Mouse (Mus musculus) limb, embryonic 13.5 days (tissue): ENCODE data around the gene Krt79. TPM values are rescaled to one million over a fixed set of nuclear protein-coding genes. Genes with fewer than 3 reads are reported as not detected.

Source experiments
- ATAC-seq: fragments of 200-750 bp; cut with Nextera tagmentation; 2 replicates; pipeline ENCODE4 v1.8.0; 2017; ENCODE audit warnings: low read depth, moderate number of reproducible peaks, moderate TSS enrichment; ENCODE audit not compliant: low FRiP score
- H3K27ac ChIP-seq: fragments of 300-500 bp; sonication (generic); 2 replicates; pipeline ENCODE4 v1.5.1; 2015; ENCODE audit warnings: inconsistent platforms, mild to moderate bottlenecking, moderate library complexity
- H3K27me3 ChIP-seq: fragments of 300-500 bp; sonication (generic); 2 replicates; pipeline ENCODE4 v1.6.1; 2015; ENCODE audit warnings: mild to moderate bottlenecking, inconsistent platforms
- H3K36me3 ChIP-seq: fragments of 300-500 bp; sonication (generic); 2 replicates; pipeline ENCODE4 v1.6.1; 2015; ENCODE audit warnings: inconsistent platforms, mild to moderate bottlenecking, moderate library complexity
- H3K4me1 ChIP-seq: fragments of 300-500 bp; sonication (generic); 2 replicates; pipeline ENCODE4 v1.6.1; 2015; ENCODE audit warnings: inconsistent platforms
- H3K4me2 ChIP-seq: fragments of 300-500 bp; sonication (generic); replicated peaks from 2 replicates; pipeline ENCODE4 v1.6.1; 2015; ENCODE audit warnings: inconsistent platforms, mild to moderate bottlenecking, moderate library complexity
- H3K4me3 ChIP-seq: fragments of 300-500 bp; sonication (generic); 2 replicates; pipeline ENCODE4 v1.5.1; 2015; ENCODE audit warnings: moderate library complexity, mild to moderate bottlenecking, inconsistent platforms
- H3K9ac ChIP-seq: fragments of 300-500 bp; sonication (generic); 2 replicates; pipeline ENCODE4 v1.6.1; 2015; ENCODE audit warnings: mild to moderate bottlenecking, inconsistent platforms
- H3K9me3 ChIP-seq: fragments of 300-500 bp; sonication (generic); 2 replicates; pipeline ENCODE4 v1.6.1; 2016; ENCODE audit warnings: inconsistent platforms
- WGBS: fragments of 180-500 bp; shearing (Covaris S2); methylation state at CpG from one replicate; pipeline ENCODE4 v1.1.7; 2015; 5-methylcytosine and 5-hydroxymethylcytosine counted together
- polyA plus RNA-seq: library from polyadenylated mRNA; unstranded; fragments of >200 nt; fragmentation: Nextera tagmentation; extraction: Ambion mirVana; gene quantifications from 2 replicates; pipeline ENCODE4 v1.2.1, GENCODE M21; 2015

Krt79 gene
- 0.15 and 0.20 TPM in 2 replicates for polyA plus RNA-seq

DNA sequence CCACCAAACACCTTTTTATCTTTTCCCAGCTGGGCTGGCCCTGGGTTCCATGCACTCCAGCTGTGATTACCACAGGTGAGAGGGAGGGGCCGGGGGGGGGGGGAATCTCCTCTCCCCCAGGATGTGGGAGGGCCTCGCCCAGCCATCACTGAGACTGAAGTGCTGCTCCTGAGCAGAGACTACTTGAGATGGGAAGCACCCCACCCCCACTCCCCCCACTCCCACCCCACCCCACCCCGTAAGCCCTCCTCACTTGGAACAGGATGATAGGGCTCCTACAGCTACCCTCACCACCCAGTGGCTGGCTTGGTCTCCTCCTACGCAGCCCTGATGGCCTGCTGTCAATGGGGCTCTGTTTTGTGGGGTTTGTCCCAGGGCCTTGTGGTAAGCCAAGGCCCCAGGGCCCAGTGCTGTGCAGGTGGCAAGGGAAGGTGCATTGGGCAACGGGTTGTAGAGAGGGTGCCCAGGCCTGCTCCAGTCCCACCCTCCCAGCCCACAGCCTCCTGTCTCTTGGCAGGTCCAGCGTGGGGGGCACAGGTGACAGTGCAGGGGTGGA is at the start of gene Krt79:
Krt79 (minus strand) TSS at position 51 of the 556 bp plus-strand sequence.
- ATAC-seq: no peak
- no peak within 1 kb of the TSS for H3K4me2 ChIP-seq
- H3K9me3 ChIP-seq: no peaks in the 10 kb centered on the region
- H3K36me3 ChIP-seq: no peaks in the 10 kb centered on the region
- no peak within 1 kb of the TSS; the same call in 1 of the 2 replicates for H3K27ac ChIP-seq
- 0 out of 2 replicates have a peak, but pooled peaks cover 3% of the 10 kb centered on the region for H3K27me3 ChIP-seq
- no peak within 1 kb of the TSS for H3K9ac ChIP-seq
- no peak within 1 kb of the TSS for H3K4me3 ChIP-seq
- WGBS: 67% methylated on average over 6 of the region's 6 CpGs
- H3K4me1 ChIP-seq: peaks cover 35% of the 10 kb centered on the region

GRCm38 (mm10) chr15:101988714-101989113 is 48.6 kb upstream of the Krt79 start:
- 0 out of 2 replicates have a peak, but pooled peaks cover 3% of the 10 kb centered on the region for H3K27me3 ChIP-seq
- H3K36me3 ChIP-seq: no peaks in the 10 kb centered on the region
- no peak overlapping the region for H3K27ac ChIP-seq
- no peak overlapping the region for H3K4me2 ChIP-seq
- H3K9me3 ChIP-seq: no peaks in the 10 kb centered on the region
- H3K4me1 ChIP-seq: peaks cover 6% of the 10 kb centered on the region; the same call in 1 of the 2 replicates
- no peak overlapping the region for H3K4me3 ChIP-seq
- no peak overlapping the region for H3K9ac ChIP-seq
- ATAC-seq: no peak
- WGBS: 62% methylated on average over 8 of the region's 8 CpGs

DNA sequence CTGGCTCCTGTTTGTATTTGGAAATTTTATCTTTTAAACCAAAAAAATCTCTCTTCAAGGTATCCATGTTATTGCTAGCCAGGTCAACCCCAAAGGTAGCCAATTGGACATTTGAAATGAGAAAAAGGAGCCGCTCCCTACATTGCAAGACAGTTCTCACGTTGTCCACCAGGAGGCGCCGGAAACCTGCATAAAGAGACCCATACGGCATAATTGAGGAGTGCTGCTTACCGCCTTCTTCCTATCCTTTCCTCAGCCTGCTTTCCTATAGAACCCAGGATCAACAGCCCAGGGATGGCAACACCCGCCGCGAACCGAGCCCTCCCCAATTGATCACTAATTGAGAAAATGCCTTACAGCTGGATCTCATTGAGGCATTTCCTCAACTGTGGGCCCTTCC is 48.0 kb upstream of the Krt79 start:
- under 1% methylated on average over 10 of the region's 10 CpGs for WGBS
- Histone ChIP-seq H3K27me3 (0 out of 2 replicates have a peak, but pooled peaks cover 3% of the 10 kb centered on the region), H3K4me3 (no peak overlapping the region), H3K4me1 (peaks cover 8% of the 10 kb centered on the region; the same call in 1 of the 2 replicates), H3K27ac (no peak overlapping the region), H3K36me3 (no peaks in the 10 kb centered on the region), H3K4me2 (0 out of 2 replicates have a peak overlapping the region, but pooled peaks have one; percentile 17), H3K9ac (no peak overlapping the region), H3K9me3 (no peaks in the 10 kb centered on the region)
- ATAC-seq: no peak; the same call in 1 of the 2 replicates

GRCm38 (mm10) chr15:101984746-101985145 is 44.6 kb upstream of the Krt79 start:
- Histone ChIP-seq H3K36me3 (no peaks in the 10 kb centered on the region), H3K4me2 (peak overlapping the region; percentile 56), H3K27me3 (0 out of 2 replicates have a peak, but pooled peaks cover 3% of the 10 kb centered on the region), H3K4me3 (no peak overlapping the region), H3K4me1 (peaks cover 11% of the 10 kb centered on the region; the same call in 1 of the 2 replicates), H3K9ac (peak overlapping the region; percentile 43), H3K27ac (peak overlapping the region; percentile 48; the same call in 1 of the 2 replicates), H3K9me3 (no peaks in the 10 kb centered on the region)
- ATAC-seq: no peak
- WGBS: 10% methylated on average over 6 of the region's 6 CpGs

- Histone ChIP-seq H3K4me2 (peak overlapping the region; percentile 56), H3K9me3 (no peaks in the 10 kb centered on the region), H3K36me3 (no peaks in the 10 kb centered on the region), H3K27me3 (0 out of 2 replicates have a peak, but pooled peaks cover 3% of the 10 kb centered on the region), H3K9ac (peak overlapping the region; percentile 43), H3K27ac (peak overlapping the region; percentile 48), H3K4me1 (peaks cover 11% of the 10 kb centered on the region; the same call in 1 of the 2 replicates), H3K4me3 (peak overlapping the region; percentile 25)
- 2% methylated on average over 15 of the region's 15 CpGs for WGBS
- ATAC-seq: peak; percentile 92
Observed at GRCm38 (mm10) chr15:101983949-101984601, 44.0 kb upstream of the Krt79 start.

DNA sequence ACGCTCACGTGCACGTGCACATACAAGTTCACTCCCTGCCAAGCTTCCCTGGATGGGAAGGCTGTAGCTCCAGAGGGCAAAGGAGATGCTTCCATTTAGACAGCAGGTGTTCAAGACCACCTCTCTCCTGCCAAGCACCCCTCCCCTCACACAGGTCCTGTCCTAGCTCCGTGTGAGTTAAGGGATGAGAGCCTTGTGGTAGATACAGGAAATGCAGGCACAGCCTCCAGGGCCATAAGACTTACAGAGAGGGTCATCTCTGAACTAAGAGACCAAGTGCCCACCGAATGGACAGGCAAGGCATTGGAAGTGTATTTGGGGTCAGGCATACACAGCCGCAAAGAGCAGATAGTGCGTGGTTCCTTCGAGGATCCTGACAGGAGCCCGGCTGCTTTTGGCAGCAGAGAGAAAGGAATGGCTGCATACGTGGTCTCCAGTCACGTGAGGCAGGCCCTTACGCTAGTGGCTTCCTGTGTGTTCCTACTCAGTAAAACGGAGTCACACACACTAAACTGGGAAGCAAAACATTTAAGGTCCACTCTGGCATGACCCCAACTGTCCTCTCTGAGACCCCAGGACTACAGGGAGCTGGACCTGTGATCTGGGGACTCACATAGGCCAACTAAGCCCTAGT is 43.3 kb upstream of the Krt79 start:
- Histone ChIP-seq H3K9ac (peak overlapping the region; percentile 2; the same call in 1 of the 2 replicates), H3K27me3 (no peaks in the 10 kb centered on the region), H3K27ac (peak overlapping the region; percentile 39; the same call in 1 of the 2 replicates), H3K4me3 (0 out of 2 replicates have a peak overlapping the region, but pooled peaks have one; percentile 25), H3K9me3 (no peaks in the 10 kb centered on the region), H3K4me2 (peak overlapping the region; percentile 56), H3K36me3 (no peaks in the 10 kb centered on the region), H3K4me1 (peaks cover 10% of the 10 kb centered on the region; the same call in 1 of the 2 replicates)
- ATAC-seq: no peak
- 78% methylated on average over 13 of the region's 13 CpGs for WGBS

- Histone ChIP-seq H3K4me3 (no peak overlapping the region), H3K9ac (0 out of 2 replicates have a peak overlapping the region, but pooled peaks have one; percentile 35), H3K27ac (peak overlapping the region; percentile 15; the same call in 1 of the 2 replicates), H3K27me3 (no peaks in the 10 kb centered on the region), H3K4me2 (no peak overlapping the region), H3K36me3 (no peaks in the 10 kb centered on the region), H3K9me3 (no peaks in the 10 kb centered on the region), H3K4me1 (peaks cover 33% of the 10 kb centered on the region)
- ATAC-seq: no peak
- 55% methylated on average over 6 of the region's 6 CpGs for WGBS
Observed at GRCm38 (mm10) chr15:101980849-101981248, 40.7 kb upstream of the Krt79 start.

DNA sequence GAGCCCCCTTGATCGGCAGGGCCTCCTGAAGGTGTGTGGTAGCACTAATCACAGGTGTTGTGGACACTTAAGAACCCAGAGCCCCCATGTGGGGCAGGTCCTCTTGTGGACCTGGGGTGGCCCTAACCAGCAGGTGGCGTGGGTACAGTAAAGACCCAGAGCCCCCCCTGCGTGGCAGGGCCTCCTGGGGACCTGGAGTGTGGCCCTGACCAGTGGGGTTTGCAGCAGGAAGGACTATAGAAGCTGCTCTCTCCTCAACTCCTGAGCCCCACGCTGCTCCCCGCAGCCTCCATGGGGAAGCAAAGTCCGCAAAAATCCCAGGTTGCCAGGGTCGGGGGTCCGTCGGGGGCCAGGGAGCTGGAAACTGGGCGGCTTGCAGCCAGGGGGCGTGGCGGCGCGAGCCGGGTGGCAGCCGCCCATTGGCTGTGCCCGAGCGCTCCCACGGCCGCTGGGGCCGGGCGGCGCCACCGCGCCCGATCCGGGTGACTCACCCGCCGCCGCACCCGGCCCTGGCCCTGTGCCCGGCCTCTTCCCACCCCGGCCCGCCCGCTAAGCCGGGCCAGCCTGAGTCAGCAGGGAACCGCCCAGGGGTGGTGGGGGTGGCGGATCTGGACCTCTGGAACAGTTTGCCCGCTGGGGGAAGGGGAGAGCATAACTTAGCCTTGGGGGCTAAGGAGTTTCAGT is 37.1 kb upstream of the Krt79 start:
- peak; percentile 82 for ATAC-seq
- Histone ChIP-seq H3K4me2 (peak overlapping the region; percentile 68), H3K36me3 (no peaks in the 10 kb centered on the region), H3K27me3 (no peaks in the 10 kb centered on the region), H3K9me3 (no peaks in the 10 kb centered on the region), H3K9ac (peak overlapping the region; percentile 62), H3K4me1 (peaks cover 51% of the 10 kb centered on the region), H3K27ac (peak overlapping the region; percentile 86), H3K4me3 (peak overlapping the region; percentile 36)
- 1% methylated on average over 39 of the region's 39 CpGs for WGBS

DNA sequence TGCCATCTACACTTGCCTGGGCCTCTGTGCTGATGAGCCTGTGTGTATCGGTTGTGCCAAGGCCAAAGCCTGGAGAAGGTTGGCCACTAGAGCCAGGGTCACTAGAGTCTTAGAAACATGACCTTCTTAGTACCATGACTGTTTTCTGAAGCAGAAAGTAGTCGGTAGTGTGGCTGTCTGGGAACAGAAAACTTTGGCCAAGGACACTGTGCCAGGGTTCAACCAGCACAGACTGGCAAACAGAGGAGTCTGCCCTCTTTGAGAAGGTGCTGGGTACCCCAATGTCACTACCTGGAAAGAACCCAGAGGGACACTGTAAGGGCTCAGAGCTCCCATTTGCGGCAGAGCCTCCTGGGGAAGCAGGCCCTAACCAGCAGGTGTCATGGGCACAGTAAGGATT is 36.5 kb upstream of the Krt79 start:
- Histone ChIP-seq H3K36me3 (no peaks in the 10 kb centered on the region), H3K9ac (peak overlapping the region; percentile 62; the same call in 1 of the 2 replicates), H3K4me2 (peak overlapping the region; percentile 68), H3K27ac (peak overlapping the region; percentile 86), H3K4me1 (peaks cover 51% of the 10 kb centered on the region), H3K4me3 (no peak overlapping the region), H3K27me3 (no peaks in the 10 kb centered on the region), H3K9me3 (no peaks in the 10 kb centered on the region)
- WGBS: 34% methylated on average over 3 of the region's 3 CpGs
- no peak for ATAC-seq

DNA sequence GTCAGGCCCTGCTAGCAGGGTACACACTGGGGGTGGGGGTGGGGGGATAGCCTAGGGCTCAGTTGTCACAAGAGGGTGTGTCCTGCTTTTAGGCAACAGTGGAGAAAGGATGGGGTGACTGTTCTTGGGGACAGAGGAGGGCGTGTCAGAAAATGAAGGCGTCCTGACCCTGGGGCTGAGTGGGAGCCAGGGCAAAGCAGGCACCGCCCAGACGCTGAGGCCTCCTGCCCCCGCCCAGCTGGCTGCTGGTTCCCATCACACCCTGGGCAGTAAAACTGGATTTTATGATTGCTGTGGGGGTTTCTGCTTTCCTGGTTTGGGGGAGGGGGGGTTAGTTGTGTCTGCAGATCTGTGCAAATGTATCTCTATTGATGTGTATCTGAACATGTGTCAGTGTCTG is 35.9 kb upstream of the Krt79 start:
- Histone ChIP-seq H3K4me2 (peak overlapping the region; percentile 23; the same call in 1 of the 2 replicates), H3K4me1 (peaks cover 51% of the 10 kb centered on the region), H3K4me3 (no peak overlapping the region), H3K36me3 (no peaks in the 10 kb centered on the region), H3K9me3 (no peaks in the 10 kb centered on the region), H3K27me3 (no peaks in the 10 kb centered on the region), H3K27ac (peak overlapping the region; percentile 86), H3K9ac (peak overlapping the region; percentile 31; the same call in 1 of the 2 replicates)
- 9% methylated on average over 5 of the region's 5 CpGs for WGBS
- ATAC-seq: peak; percentile 52; the same call in 1 of the 2 replicates

DNA sequence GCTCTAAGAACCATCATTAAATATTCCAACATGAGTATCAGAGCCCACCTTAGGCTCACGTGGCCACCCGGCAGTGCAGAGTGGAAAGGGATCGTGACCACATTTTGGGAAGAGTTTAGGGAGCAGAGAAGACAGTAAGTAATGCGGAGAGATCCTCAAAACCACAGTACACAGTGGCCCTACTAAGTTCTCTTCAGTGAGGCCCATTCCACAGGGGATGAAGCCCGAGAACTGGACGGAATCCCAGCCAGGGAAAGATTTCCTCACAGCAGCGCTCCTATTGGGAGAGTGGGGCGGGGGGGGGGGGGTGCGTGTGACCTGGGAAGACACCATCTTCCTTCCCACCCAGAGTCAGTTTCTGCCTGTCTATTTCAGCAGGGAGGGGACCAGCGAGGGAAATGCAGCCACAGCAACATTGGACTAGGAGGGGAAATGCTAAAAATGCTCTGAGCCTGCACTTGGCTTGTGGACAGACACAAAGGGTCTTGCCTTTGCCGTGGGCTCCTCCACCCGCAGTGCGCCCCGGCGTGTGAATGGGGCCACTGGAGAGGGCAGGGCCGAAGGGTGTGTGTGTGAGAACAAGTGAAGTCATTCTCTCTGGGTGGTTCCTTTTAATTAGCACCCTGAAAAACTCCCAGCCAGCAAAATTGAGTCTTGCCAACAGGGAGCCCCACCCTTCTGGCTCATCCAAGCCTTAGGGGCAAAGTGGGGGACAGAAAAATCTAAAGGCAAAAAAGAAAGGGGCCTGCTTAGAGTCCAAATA is 34.1 kb upstream of the Krt79 start:
- Histone ChIP-seq H3K9me3 (no peaks in the 10 kb centered on the region), H3K36me3 (no peaks in the 10 kb centered on the region), H3K4me3 (no peak overlapping the region), H3K27ac (peak overlapping the region; percentile 52; the same call in 1 of the 2 replicates), H3K4me2 (no peak overlapping the region), H3K4me1 (peaks cover 48% of the 10 kb centered on the region), H3K9ac (no peak overlapping the region), H3K27me3 (no peaks in the 10 kb centered on the region)
- WGBS: 59% methylated on average over 16 of the region's 16 CpGs
- no peak for ATAC-seq
